Mouse (Mus musculus): Measurements from ENCODE around the gene Mageb4.
"Not testable (repeated sequence)": the region's sequence is repeated elsewhere in the genome, so short reads cannot be mapped to it uniquely, and the experiment has no call there.

The Mageb4 gene

DNA sequence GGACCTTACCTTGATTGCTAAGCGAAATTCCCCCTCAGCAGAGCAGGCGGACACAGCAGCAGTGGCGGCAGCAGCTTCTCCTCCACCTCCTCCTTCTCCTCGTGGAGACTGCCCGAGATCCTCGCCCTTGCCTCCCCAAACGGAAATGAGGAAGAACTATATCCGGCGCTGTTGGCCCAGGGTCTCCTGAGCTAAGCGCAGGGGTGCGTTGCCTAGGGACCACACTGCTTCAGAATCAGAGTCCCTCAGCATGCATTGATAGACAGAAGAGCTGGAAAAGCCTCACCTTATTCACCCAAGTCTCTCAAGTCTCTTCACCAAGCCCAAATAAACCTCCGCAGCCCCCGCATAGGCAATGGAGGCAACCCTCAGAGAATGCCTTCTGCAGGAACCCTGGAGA lies at the start of gene Mageb4:
TSS of gene Mageb4 (minus strand) at position 101 of the 400 bp plus-strand sequence.
- DNase-seq = not testable (repeated sequence)

DNA sequence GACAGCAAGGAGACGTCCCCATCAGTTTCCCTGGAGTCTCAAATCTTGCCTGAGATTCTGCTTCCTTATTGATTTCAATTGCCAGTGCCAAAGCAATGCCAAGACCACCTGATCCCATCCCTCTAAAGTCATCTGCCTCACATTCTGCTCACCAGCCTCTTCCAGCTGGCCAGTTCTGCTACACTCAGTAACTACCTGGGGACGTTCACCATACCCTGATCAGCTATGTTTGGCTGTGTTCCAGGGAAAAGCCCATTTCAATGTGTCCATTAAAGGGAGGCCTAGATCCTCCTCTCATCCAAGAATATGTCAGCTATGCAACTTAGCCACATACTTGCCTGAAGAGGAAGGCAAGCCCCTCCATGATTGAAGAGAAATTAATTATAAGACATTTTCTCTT lies 20.3 kb downstream of the Mageb4 start:
- not testable (repeated sequence) for DNase-seq

DNA sequence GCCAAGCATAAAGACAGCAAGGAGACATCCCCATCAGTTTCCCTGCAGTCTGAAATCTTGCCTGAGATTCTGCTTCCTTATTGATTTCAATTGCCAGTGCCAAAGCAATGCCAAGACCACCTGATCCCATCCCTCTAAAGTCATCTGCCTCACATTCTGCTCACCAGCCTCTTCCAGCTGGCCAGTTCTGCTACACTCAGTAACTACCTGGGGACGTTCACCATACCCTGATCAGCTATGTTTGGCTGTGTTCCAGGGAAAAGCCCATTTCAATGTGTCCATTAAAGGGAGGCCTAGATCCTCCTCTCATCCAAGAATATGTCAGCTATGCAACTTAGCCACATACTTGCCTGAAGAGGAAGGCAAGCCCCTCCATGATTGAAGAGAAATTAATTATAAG lies 58.9 kb downstream of the Mageb4 start:
- not testable (repeated sequence) for DNase-seq

DNA sequence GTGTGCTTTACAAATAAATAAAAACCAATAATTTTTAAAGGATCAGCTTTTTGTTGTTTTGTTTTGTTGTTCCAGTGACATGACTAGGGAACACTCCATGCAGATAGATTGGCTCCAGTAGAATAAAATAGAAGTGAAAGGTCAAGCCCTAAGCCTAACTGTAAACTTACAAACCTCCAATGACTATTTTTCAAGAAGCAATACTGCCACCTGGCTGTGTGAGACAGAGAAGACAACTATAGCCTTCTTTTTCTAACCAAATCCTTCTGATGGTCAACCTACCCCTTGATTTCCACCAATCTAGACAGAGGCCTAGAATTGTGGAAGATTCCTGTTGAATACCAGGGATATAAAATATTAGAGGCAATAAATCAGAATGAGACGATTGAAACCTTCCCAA lies 67.6 kb downstream of the Mageb4 start:
- DNase-seq = no peak

Measured in cerebellum, adult 11 months (tissue).